Mouse (Mus musculus) C2C12 (cell line): Measurements from ENCODE around the gene Tlr4.

Experiments used
- CEBPB ChIP-seq: IDR thresholded peaks from one replicate; pipeline ENCODE4 v1.6.1; 2011; ENCODE audit warnings: low read depth, mild to moderate bottlenecking, control low read depth, moderate library complexity
- CTCF ChIP-seq: IDR thresholded peaks from one replicate; pipeline ENCODE4 v1.5.1; 2011; ENCODE audit not compliant: control insufficient read depth, insufficient read depth, insufficient read length
- MAX ChIP-seq: IDR thresholded peaks from one replicate; pipeline ENCODE4 v1.6.1; 2011; ENCODE audit warnings: mild to moderate bottlenecking, control low read depth
- MYOD1 ChIP-seq: IDR thresholded peaks from one replicate; pipeline ENCODE4 v1.6.1; 2011; ENCODE audit warnings: low read depth; ENCODE audit not compliant: control insufficient read depth, insufficient read length
- MYOG ChIP-seq: IDR thresholded peaks from one replicate; pipeline ENCODE4 v1.6.1; 2011; ENCODE audit not compliant: control insufficient read depth, insufficient read length; ENCODE audit errors: extremely low read depth
- USF1 ChIP-seq: IDR thresholded peaks from one replicate; pipeline ENCODE4 v1.6.1; 2011; ENCODE audit warnings: low read depth, mild to moderate bottlenecking, control low read depth, moderate library complexity

DNA sequence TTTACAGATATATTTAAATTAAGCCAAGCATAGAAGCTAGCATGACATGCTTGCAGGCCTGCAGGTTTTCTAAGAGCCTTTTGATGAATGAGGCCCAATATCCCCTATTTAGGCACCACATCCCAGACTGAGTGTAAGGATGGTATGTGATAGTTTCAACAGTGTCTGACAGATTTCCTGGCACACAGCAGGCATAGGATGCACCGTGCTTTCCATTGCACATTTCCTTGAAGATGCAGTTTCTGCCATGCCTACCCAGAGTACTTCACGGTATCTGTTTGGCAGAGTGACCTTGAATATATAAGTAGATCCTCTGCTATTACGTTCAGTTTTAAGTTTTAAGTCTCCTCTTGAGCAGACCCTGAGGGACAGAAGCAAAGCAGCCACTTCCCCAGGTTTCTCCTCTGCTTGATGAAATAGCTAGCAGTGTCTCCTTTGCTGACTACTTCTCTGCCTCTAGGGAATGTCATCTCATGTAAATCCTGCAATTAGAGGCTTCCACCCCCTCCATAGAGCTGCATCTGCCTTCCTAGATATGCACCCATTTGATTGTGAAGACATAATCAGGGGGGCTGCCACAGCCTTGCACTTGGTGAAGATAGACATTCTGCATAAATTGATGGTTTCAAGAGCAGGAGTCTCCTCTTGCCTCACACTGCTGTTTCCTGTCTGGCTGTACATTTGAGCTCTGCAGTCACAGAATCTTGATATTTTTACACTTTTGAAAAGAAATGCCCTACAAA, 92.4 kb downstream of the Tlr4 start:
- TF ChIP-seq CTCF (no peak), MAX (no peak), USF1 (no peak), MYOG (no peak), MYOD1 (no peak), CEBPB (no peak)
